Mouse (Mus musculus): Measurements from ENCODE around the gene Gm10722. TPM values are rescaled to one million over a fixed set of nuclear protein-coding genes. Genes with fewer than 3 reads are reported as not detected.
"Not testable (repeated sequence)": the region's sequence is repeated elsewhere in the genome, so short reads cannot be mapped to it uniquely, and the experiment has no call there.

Gm10722 gene
- not detected in 2 replicates for polyA plus RNA-seq (2015; fragmentation: Nextera tagmentation; extraction: Ambion mirVana)

- H3K27me3 ChIP-seq; ATAC-seq (replicated peaks); H3K9ac ChIP-seq (replicated peaks); H3K36me3 ChIP-seq; H3K4me2 ChIP-seq (replicated peaks); H3K4me3 ChIP-seq; H3K4me1 ChIP-seq; H3K27ac ChIP-seq (replicated peaks): not testable (repeated sequence)
- WGBS = 73% methylated on average over 12 of the region's 12 CpGs
- peaks cover 12% of the 10 kb centered on the region for H3K9me3 ChIP-seq
Observed at GRCm38 (mm10) chr9:3000445-3000972, at the start of gene Gm10722. TSS of gene Gm10722 (plus strand) at chr9:3000922.

GRCm38 (mm10) chr9:3001006-3001405 is 284 bp downstream of the Gm10722 start:
- not testable (repeated sequence) for H3K27me3 ChIP-seq; H3K36me3 ChIP-seq; H3K4me2 ChIP-seq (replicated peaks); H3K4me3 ChIP-seq; H3K27ac ChIP-seq (replicated peaks); H3K4me1 ChIP-seq; ATAC-seq (replicated peaks); H3K9ac ChIP-seq (replicated peaks)
- 66% methylated on average over 8 of the region's 8 CpGs for WGBS
- H3K9me3 ChIP-seq = peaks cover 12% of the 10 kb centered on the region

GRCm38 (mm10) chr9:3001948-3002659 is 1.4 kb downstream of the Gm10722 start:
- not testable (repeated sequence) for H3K27me3 ChIP-seq; H3K4me3 ChIP-seq; H3K4me1 ChIP-seq; H3K27ac ChIP-seq (replicated peaks); H3K9ac ChIP-seq (replicated peaks); H3K36me3 ChIP-seq; H3K4me2 ChIP-seq (replicated peaks)
- peak; percentile 90 for ATAC-seq (replicated peaks)
- peaks cover 14% of the 10 kb centered on the region for H3K9me3 ChIP-seq
- 69% methylated on average over 9 of the region's 11 CpGs for WGBS

- H3K27me3 ChIP-seq; H3K27ac ChIP-seq (replicated peaks); H3K4me1 ChIP-seq; ATAC-seq (replicated peaks); H3K4me3 ChIP-seq; H3K9ac ChIP-seq (replicated peaks); H3K36me3 ChIP-seq; H3K4me2 ChIP-seq (replicated peaks): not testable (repeated sequence)
- 75% methylated on average over 6 of the region's 14 CpGs for WGBS
- peaks cover 17% of the 10 kb centered on the region for H3K9me3 ChIP-seq
Observed at GRCm38 (mm10) chr9:3002794-3003396, 2.2 kb downstream of the Gm10722 start, which contains the start of gene Gm11168. TSS of gene Gm11168 (plus strand) at chr9:3003346.

- ATAC-seq (replicated peaks); H3K4me2 ChIP-seq (replicated peaks); H3K27me3 ChIP-seq; H3K4me3 ChIP-seq; H3K36me3 ChIP-seq; H3K4me1 ChIP-seq; H3K9ac ChIP-seq (replicated peaks); H3K27ac ChIP-seq (replicated peaks): not testable (repeated sequence)
- peaks cover 20% of the 10 kb centered on the region for H3K9me3 ChIP-seq
- 84% methylated on average over 1 of the region's 5 CpGs for WGBS
Observed at GRCm38 (mm10) chr9:3006179-3006578, 5.5 kb downstream of the Gm10722 start.

- H3K4me2 ChIP-seq (replicated peaks); H3K27me3 ChIP-seq; H3K27ac ChIP-seq (replicated peaks); H3K4me3 ChIP-seq; H3K36me3 ChIP-seq; H3K4me1 ChIP-seq; H3K9ac ChIP-seq (replicated peaks): not testable (repeated sequence)
- WGBS = 74% methylated on average over 8 of the region's 8 CpGs
- peak; percentile 76 for ATAC-seq (replicated peaks)
- H3K9me3 ChIP-seq = peaks cover 20% of the 10 kb centered on the region
Observed at GRCm38 (mm10) chr9:3006636-3007035, 5.9 kb downstream of the Gm10722 start.

GRCm38 (mm10) chr9:3007272-3007671 is 6.5 kb downstream of the Gm10722 start:
- not testable (repeated sequence) for H3K4me2 ChIP-seq (replicated peaks); H3K36me3 ChIP-seq; H3K9ac ChIP-seq (replicated peaks); ATAC-seq (replicated peaks); H3K4me1 ChIP-seq; H3K27me3 ChIP-seq; H3K4me3 ChIP-seq; H3K27ac ChIP-seq (replicated peaks)
- H3K9me3 ChIP-seq = peaks cover 17% of the 10 kb centered on the region
- 75% methylated on average over 8 of the region's 9 CpGs for WGBS

- H3K4me1 ChIP-seq; H3K9ac ChIP-seq (replicated peaks); H3K4me2 ChIP-seq (replicated peaks); H3K9me3 ChIP-seq; H3K36me3 ChIP-seq; H3K27me3 ChIP-seq; H3K4me3 ChIP-seq; H3K27ac ChIP-seq (replicated peaks): not testable (repeated sequence)
- WGBS = no CpG with 5 or more reads among the region's 5 CpGs
- ATAC-seq (replicated peaks) = 0 out of 2 replicates have a peak, but pooled peaks have one; percentile 55
Observed at GRCm38 (mm10) chr9:3009331-3009730, 8.6 kb downstream of the Gm10722 start.

- H3K4me1 ChIP-seq; H3K36me3 ChIP-seq; H3K27ac ChIP-seq (replicated peaks); H3K27me3 ChIP-seq; H3K9me3 ChIP-seq; H3K4me3 ChIP-seq; H3K9ac ChIP-seq (replicated peaks); H3K4me2 ChIP-seq (replicated peaks); ATAC-seq (replicated peaks): not testable (repeated sequence)
- 83% methylated on average over 3 of the region's 7 CpGs for WGBS
Observed at GRCm38 (mm10) chr9:3012054-3012621, 11.4 kb downstream of the Gm10722 start.

- WGBS = 20% methylated on average over 1 of the region's 11 CpGs
- not testable (repeated sequence) for H3K9me3 ChIP-seq; H3K9ac ChIP-seq (replicated peaks); H3K4me3 ChIP-seq; H3K27me3 ChIP-seq; H3K4me1 ChIP-seq; H3K4me2 ChIP-seq (replicated peaks); H3K27ac ChIP-seq (replicated peaks); H3K36me3 ChIP-seq
- peak; percentile 65; the same call in 1 of the 2 replicates for ATAC-seq (replicated peaks)
Observed at GRCm38 (mm10) chr9:3012733-3013279, 12.1 kb downstream of the Gm10722 start, which contains the start of gene Gm10721. TSS of gene Gm10721 (plus strand) at chr9:3013140.

GRCm38 (mm10) chr9:3015354-3015753 is 14.6 kb downstream of the Gm10722 start, which contains the start of gene Gm10720:
TSS of gene Gm10720 (plus strand) at chr9:3015654.
- H3K27ac ChIP-seq (replicated peaks); ATAC-seq (replicated peaks); H3K4me2 ChIP-seq (replicated peaks); H3K9me3 ChIP-seq; H3K4me3 ChIP-seq; H3K9ac ChIP-seq (replicated peaks); H3K4me1 ChIP-seq; H3K36me3 ChIP-seq; H3K27me3 ChIP-seq: not testable (repeated sequence)
- 64% methylated on average over 5 of the region's 9 CpGs for WGBS

- not testable (repeated sequence) for ATAC-seq (replicated peaks); H3K4me1 ChIP-seq; H3K4me3 ChIP-seq; H3K36me3 ChIP-seq; H3K9ac ChIP-seq (replicated peaks); H3K27me3 ChIP-seq; H3K4me2 ChIP-seq (replicated peaks); H3K9me3 ChIP-seq; H3K27ac ChIP-seq (replicated peaks)
- WGBS = 72% methylated on average over 6 of the region's 6 CpGs
Observed at GRCm38 (mm10) chr9:3015896-3016295, 15.2 kb downstream of the Gm10722 start.
